Mouse (Mus musculus) liver, embryonic 14.5 days (tissue): Measurements from ENCODE around the gene Krtap16-1.

Source experiments
- CTCF ChIP-seq: IDR thresholded peaks from 2 replicates; pipeline ENCODE4 v1.5.1; 2016; ENCODE audit warnings: antibody characterized with exemption, low read depth, control low read depth
- EP300 ChIP-seq: IDR thresholded peaks from 2 replicates; pipeline ENCODE4 v1.6.1; 2016; ENCODE audit warnings: antibody characterized with exemption, low read depth

- TF ChIP-seq CTCF = no peak
- TF ChIP-seq EP300 = no peak
Measured at GRCm38 (mm10) chr11:99993620-99994383, 7.4 kb upstream of the Krtap16-1 start, which contains the start of gene Krtap17-1.
